Mouse (Mus musculus): Measurements from ENCODE around the gene Nuak2.

Gene Nuak2

GRCm38 (mm10) chr1:132298425-132298800 is 17.5 kb upstream of the Nuak2 start, which contains the start of gene Klhdc8a:
Gene Klhdc8a (plus strand): TSS chr1:132298626.
- no peak for DNase-seq (ENCODE audit: low read depth, low spot score)

GRCm38 (mm10) chr1:132298801-132299464 is 17.0 kb upstream of the Nuak2 start:
- DNase-seq (ENCODE audit: low read depth, low spot score), result no peak

DNA sequence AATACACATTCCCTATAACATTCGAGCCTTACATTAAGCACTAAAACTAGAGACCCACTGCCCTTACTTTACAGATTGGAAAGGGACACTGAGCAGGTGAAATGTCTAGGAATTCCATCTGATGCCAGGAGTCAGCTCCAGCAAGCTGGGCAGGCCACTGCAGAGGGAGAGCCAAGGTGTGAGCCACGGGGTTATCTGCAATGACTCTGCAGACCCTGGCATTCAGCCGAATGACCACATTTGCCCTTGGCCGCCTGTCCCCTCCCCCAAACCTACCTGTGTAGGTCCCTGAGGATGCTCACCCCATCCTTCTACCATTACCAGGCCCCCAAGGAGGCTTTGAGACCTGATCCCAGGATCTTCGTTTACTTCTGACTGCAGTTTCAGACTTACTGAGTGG is 16.2 kb upstream of the Nuak2 start:
- no peak for DNase-seq (ENCODE audit: low read depth, low spot score)

- DNase-seq (ENCODE audit: low read depth, low spot score), result no peak
These were observed 14.7 kb upstream of the Nuak2 start for GRCm38 (mm10) chr1:132301242-132301641.

DNA sequence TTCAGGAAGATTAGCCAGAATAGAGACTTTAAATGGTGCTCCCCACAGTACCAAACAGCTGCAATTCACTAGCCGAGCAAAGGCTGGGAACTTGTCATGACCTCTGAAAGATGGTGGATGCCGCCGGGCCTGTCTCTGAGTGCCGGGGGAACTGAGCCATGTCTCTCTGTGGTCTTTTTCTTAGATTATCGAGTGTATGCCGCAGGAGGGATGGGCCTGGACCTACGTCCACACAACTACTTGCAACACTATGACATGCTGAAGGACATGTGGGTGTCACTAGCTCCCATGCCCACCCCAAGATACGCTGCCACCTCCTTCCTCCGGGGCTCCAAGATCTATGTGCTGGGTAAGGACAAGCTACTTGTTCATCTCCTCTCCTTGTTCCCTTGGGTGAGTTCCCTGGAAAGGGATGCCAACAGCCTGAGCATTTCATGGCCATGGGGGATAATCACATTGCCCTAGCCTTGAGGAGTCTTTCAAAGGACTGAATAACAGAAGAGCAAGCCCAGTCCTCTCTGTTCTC is 13.5 kb upstream of the Nuak2 start:
- DNase-seq (ENCODE audit: low read depth, low spot score), result no peak

GRCm38 (mm10) chr1:132304618-132305214 is 11.2 kb upstream of the Nuak2 start:
- DNase-seq (ENCODE audit: low read depth, low spot score), result no peak

- no peak for DNase-seq (ENCODE audit: low read depth, low spot score)
These were observed 9.8 kb upstream of the Nuak2 start for GRCm38 (mm10) chr1:132306160-132306559.

GRCm38 (mm10) chr1:132306808-132307207 is 9.1 kb upstream of the Nuak2 start:
- DNase-seq (ENCODE audit: low read depth, low spot score), result no peak

DNA sequence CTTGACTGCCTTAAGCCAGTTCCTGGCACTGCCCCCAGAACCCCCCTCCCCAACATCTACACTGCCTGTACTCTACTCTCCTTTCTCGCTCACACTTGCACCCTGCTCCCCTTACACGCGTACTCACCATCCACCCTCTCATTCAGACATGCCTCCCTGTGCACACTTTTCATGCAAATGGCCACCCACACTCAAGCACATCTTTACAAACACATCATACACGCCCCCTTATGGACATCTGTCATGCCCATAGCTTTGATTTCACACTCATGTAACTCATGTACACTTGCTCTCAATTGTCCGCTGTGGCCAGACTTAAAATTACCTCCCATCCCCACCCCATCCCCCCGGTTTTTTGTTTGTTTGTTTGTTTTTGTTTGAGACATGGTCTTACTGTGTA is 8.0 kb upstream of the Nuak2 start:
- DNase-seq (ENCODE audit: low read depth, low spot score), result no peak

- no peak for DNase-seq (ENCODE audit: low read depth, low spot score)
These were observed 7.3 kb upstream of the Nuak2 start for GRCm38 (mm10) chr1:132308674-132309073.

DNA sequence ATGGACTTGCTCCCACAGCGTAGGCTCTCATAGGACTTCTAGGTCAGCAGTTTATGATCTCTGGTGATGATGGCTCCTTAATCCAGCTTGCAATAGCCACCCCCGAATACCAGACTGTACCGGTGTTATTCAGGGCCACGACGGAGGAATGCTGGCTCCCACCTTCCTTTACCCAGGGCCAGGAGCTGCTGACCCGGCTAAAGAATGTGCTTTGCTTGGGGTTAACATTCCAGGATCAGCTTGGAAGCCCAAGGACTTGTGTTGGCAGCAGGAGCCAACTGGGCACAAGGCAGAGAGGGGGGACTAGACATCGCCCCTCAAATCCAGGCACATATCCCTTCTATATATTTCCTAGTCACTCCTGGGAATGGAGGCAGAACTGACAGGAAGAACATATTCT is 5.2 kb upstream of the Nuak2 start:
- no peak for DNase-seq (ENCODE audit: low read depth, low spot score)

DNA sequence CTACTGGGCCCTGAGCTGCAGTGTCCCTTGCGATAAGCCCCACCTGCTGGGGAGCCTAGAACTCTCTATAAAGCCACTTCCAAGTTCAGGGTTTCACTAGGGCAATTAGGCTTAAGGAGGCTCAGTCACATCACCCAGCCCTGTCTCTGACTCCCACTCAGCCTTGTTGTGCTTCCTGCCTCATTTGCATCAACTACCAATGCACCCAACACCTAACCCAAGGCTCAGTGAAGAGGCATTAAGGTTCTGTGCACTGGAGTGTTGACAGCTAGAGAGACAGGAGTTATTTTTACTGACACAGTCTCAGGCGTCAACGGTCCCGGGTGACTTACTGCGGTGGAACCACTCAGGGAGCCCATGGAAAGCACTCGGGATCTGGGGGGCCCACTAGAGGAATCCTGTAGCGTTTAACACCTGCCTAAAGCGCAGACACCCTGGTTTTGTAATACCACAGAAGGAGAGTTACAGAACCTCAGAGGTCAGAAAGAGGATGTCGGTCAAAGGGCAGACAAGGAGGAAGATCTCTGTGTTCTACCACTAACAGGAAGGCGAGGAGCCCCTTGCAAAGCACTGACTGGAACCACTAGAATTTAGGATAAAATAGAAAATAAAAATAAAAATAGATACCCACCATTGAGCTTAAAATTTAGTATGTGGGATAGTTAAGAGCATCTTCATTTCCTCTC is 4.6 kb upstream of the Nuak2 start:
- no peak for DNase-seq (ENCODE audit: low read depth, low spot score)

GRCm38 (mm10) chr1:132312043-132312442 is 3.9 kb upstream of the Nuak2 start:
- no peak for DNase-seq (ENCODE audit: low read depth, low spot score)

DNA sequence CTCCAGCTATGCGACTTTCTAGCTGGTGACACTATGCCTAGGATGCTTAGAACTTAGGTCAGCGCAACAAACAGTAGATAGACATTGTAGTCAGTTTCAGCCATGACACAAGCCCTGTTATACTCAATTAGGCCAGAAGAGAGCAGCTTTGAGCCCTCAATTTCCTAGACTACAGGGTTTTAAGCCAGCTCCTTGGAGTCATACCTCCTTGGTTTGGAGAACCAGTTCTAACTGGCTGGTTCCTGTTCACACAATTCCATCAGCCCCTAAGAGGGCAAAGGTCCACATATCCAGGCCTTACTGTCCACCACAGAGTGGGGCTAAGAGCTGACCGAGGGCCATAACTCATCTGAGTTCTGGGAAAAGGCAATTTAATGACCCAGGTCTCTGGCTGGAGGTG is 3.2 kb upstream of the Nuak2 start:
- DNase-seq (ENCODE audit: low read depth, low spot score), result no peak

- no peak for DNase-seq (ENCODE audit: low read depth, low spot score)
These were observed 684 bp downstream of the Nuak2 start for GRCm38 (mm10) chr1:132316625-132316994.

DNA sequence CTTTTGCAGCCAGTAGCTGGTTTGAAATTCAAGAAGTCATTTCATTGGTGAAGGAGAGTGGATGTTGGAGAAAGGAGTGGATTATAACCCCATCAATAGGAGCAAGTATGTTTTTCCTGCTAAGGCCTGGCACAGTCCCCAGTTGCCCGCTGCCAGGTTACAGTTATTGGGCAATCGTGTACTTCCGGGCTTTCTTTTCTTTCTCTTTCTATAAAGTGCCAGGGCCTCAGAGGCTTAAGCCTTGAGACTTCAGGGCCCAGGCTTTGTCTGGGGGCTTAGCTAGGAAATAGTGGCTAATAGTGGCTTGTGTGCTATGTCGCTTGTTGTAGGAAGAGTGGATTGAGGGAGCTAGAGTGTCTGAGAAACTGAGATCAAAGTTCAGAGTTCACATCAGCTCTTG is 1.5 kb downstream of the Nuak2 start:
- no peak for DNase-seq (ENCODE audit: low read depth, low spot score)

GRCm38 (mm10) chr1:132317894-132318863 is 2.3 kb downstream of the Nuak2 start:
- no peak for DNase-seq (ENCODE audit: low read depth, low spot score)

- no peak for DNase-seq (ENCODE audit: low read depth, low spot score)
These were observed 3.3 kb downstream of the Nuak2 start for GRCm38 (mm10) chr1:132319242-132319641.

DNA sequence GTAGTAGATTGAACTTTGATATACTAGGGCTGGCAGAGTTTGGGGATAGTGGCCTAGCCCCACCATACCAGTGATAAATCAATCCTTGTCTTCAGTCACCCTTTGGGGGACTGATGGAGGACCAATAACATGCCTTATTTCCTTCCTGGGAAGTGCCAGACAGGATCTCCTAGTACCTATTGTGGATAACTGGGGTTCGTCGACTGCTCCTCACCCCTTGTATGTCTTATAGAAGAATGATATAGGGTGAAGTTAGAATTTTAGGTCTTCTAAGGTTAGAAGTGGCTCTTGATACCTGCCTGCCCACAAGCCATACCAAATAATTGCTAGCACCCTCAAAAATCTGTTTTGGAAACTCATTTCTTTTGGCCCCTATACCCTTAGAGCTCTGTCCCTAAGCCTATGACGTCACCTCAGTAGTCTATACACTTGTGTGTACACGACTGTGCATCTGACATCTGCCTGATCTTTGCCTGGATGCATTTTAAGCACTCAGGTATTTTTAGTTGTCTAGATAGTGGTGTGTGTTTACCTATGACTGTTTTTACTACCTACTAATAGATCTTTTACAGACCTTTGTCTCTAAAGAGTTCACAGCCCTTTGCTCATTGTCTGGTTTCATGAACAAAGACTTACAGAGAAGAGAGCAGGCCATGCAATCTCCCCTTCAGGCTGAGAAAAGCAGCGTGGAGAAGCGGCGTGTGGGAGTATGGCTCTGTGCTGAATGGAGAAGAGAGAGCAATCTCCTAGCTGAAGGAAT is 6.1 kb downstream of the Nuak2 start:
- DNase-seq (ENCODE audit: low read depth, low spot score), result no peak

- DNase-seq (ENCODE audit: low read depth, low spot score), result peak; percentile 48
These were observed 7.0 kb downstream of the Nuak2 start for GRCm38 (mm10) chr1:132322711-132323542.

All from embryo, embryonic 11.5 days (tissue).